Mouse (Mus musculus): ENCODE measurements around the gene 4930451I11Rik.
A peak's percentile ranks its signal among the peaks of the same experiment; 100 is the strongest.

DNA sequence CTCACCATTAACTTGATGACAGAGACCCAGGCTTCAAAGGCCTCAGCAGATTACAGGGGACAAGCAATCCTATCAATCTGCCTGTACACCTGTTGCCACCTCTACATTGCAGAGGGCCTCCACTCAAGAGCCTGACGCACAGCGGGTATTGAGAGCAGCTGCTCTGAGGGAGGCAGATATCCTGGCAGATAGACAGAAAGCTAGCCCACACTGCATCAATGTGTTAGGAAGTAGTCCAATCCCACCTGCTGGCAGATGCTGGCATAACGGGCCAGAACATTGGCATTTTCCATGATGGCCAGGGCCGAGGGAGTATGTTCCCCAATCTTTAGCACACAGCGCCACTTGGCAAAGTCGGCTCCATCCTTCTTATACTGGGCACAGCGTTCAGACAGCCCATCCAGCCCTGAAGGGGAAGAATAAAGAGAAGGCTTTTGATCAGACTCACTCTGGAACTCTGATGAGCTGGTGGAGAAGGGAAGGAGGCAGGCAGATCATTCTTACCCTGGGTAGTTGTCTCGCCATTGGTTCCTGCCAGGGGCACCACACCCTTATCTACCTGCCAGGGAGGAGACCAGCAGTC is 35.0 kb downstream of the 4930451I11Rik start:
- TF ChIP-seq CTCF (IDR thresholded peaks at IDR 0.05; ENCODE audit: control insufficient read depth, insufficient read depth, insufficient replicate concordance, low read depth, low read length) (peak; percentile 13; the same call in 1 of the 2 replicates), POLR2A (IDR thresholded peaks at IDR 0.05; ENCODE audit: control insufficient read depth, low read depth, low read length) (no peak)
